Mouse (Mus musculus) liver, adult 2 months (tissue): ENCODE data around the gene Zfp69. TPM values are rescaled to one million over a fixed set of nuclear protein-coding genes. Genes with fewer than 3 reads are reported as not detected.

Source experiments
- DNase-seq: peaks from one replicate; pipeline ENCODE4 v3.0.0-alpha.2; 2011; ENCODE audit warnings: low read depth, low spot score; ENCODE audit errors: extremely low read depth
- H3K27ac ChIP-seq: fragments of 200-500 bp; replicated peaks from 2 replicates; pipeline ENCODE4 v1.5.1; 2012; ENCODE audit warnings: low read depth, mild to moderate bottlenecking, control low read depth, inconsistent platforms, low read length; ENCODE audit not compliant: insufficient read depth
- H3K27me3 ChIP-seq: fragments of 200-500 bp; 2 replicates; pipeline ENCODE4 v1.6.1; 2012; ENCODE audit warnings: mild to moderate bottlenecking, moderate library complexity, low read length, inconsistent platforms; ENCODE audit not compliant: control insufficient read depth, insufficient read depth
- H3K36me3 ChIP-seq: fragments of 200-500 bp; 2 replicates; pipeline ENCODE4 v1.6.1; 2012; ENCODE audit warnings: low read length, inconsistent platforms; ENCODE audit not compliant: control insufficient read depth, insufficient read depth
- H3K4me1 ChIP-seq: fragments of 200-500 bp; 2 replicates; pipeline ENCODE4 v1.6.1; 2011; ENCODE audit warnings: low read length; ENCODE audit not compliant: control insufficient read depth, insufficient read depth
- H3K4me3 ChIP-seq: fragments of 200-500 bp; 2 replicates; pipeline ENCODE4 v1.5.1; 2011; ENCODE audit warnings: low read depth, mild to moderate bottlenecking, control low read depth, low read length, moderate library complexity; ENCODE audit not compliant: insufficient read depth
- H3K79me2 ChIP-seq: fragments of 200-500 bp; 2 replicates; pipeline ENCODE4 v1.6.1; 2012; ENCODE audit warnings: inconsistent platforms, mild to moderate bottlenecking, low read length, moderate library complexity; ENCODE audit not compliant: control insufficient read depth, insufficient read depth
- H3K9ac ChIP-seq: fragments of 200-500 bp; 2 replicates; pipeline ENCODE4 v1.6.1; 2012; ENCODE audit warnings: low read depth, mild to moderate bottlenecking, control low read depth, inconsistent platforms, low read length
- CTCF ChIP-seq: fragments of 200-500 bp; IDR thresholded peaks from 2 replicates; pipeline ENCODE4 v1.5.1; 2011; ENCODE audit warnings: low read depth, low read length, control low read depth
- POLR2A ChIP-seq: fragments of 200-500 bp; IDR thresholded peaks from 2 replicates; pipeline ENCODE4 v1.6.1; 2011; ENCODE audit warnings: low read length, control low read depth; ENCODE audit not compliant: insufficient read depth; ENCODE audit errors: extremely low read depth
- WGBS: fragments of 180-500 bp; shearing (Covaris S2); methylation state at CpG from one replicate; pipeline ENCODE4 v1.1.7; 2018; 5-methylcytosine and 5-hydroxymethylcytosine counted together
- polyA plus RNA-seq: library from polyadenylated mRNA; depleted of rRNA; stranded (reverse); fragments of >200 nt; gene quantifications from 2 replicates; pipeline ENCODE4 v1.2.3, GENCODE M21; 2012
- total RNA-seq: library from RNA; depleted of rRNA; stranded (reverse); fragments of >200 nt; gene quantifications from 2 replicates; pipeline ENCODE4 v1.2.3, GENCODE M21; 2014

Zfp69 gene
- total and polyA plus RNA-seq, 2 experiments: 0.87 to 3.5 TPM

GRCm38 (mm10) chr4:120887381-120888112 is 64.0 kb downstream of the Zfp69 start:
- H3K27ac ChIP-seq: no peak overlapping the region
- 29% methylated on average over 8 of the region's 8 CpGs for WGBS
- no peaks in the 10 kb centered on the region for H3K27me3 ChIP-seq
- no peaks in the 10 kb centered on the region for H3K4me1 ChIP-seq
- H3K79me2 ChIP-seq: no peaks in the 10 kb centered on the region
- no peak for TF ChIP-seq POLR2A
- TF ChIP-seq CTCF: peak; percentile 32; the same call in 1 of the 2 replicates
- H3K9ac ChIP-seq: no peak overlapping the region
- no peak overlapping the region for H3K4me3 ChIP-seq
- peak; percentile 25 for DNase-seq
- H3K36me3 ChIP-seq: no peaks in the 10 kb centered on the region

- TF ChIP-seq CTCF: no peak
- TF ChIP-seq POLR2A: no peak
These were observed 64.7 kb downstream of the Zfp69 start for GRCm38 (mm10) chr4:120886811-120887210.

GRCm38 (mm10) chr4:120886131-120886530 is 65.4 kb downstream of the Zfp69 start:
- Histone ChIP-seq H3K27ac (no peak overlapping the region), H3K36me3 (no peaks in the 10 kb centered on the region), H3K4me3 (no peak overlapping the region), H3K4me1 (no peaks in the 10 kb centered on the region), H3K27me3 (no peaks in the 10 kb centered on the region), H3K9ac (no peak overlapping the region), H3K79me2 (no peaks in the 10 kb centered on the region)
- WGBS: 24% methylated on average over 4 of the region's 4 CpGs
- peak; percentile 24 for DNase-seq
- TF ChIP-seq POLR2A (no peak), CTCF (no peak)

More at GRCm38 (mm10) chr4:120886811-120887210, 64.7 kb downstream of the Zfp69 start:
- no peak overlapping the region for H3K9ac ChIP-seq
- H3K27ac ChIP-seq: no peak overlapping the region
- H3K4me1 ChIP-seq: no peaks in the 10 kb centered on the region
- H3K79me2 ChIP-seq: no peaks in the 10 kb centered on the region
- H3K36me3 ChIP-seq: no peaks in the 10 kb centered on the region
- no peak for DNase-seq
- no peak overlapping the region for H3K4me3 ChIP-seq
- 87% methylated on average over 5 of the region's 5 CpGs for WGBS
- H3K27me3 ChIP-seq: no peaks in the 10 kb centered on the region

GRCm38 (mm10) chr4:120885208-120886120 is 66.0 kb downstream of the Zfp69 start:
- Histone ChIP-seq H3K4me3 (no peak overlapping the region), H3K4me1 (no peaks in the 10 kb centered on the region), H3K27me3 (no peaks in the 10 kb centered on the region), H3K79me2 (no peaks in the 10 kb centered on the region), H3K36me3 (no peaks in the 10 kb centered on the region), H3K9ac (no peak overlapping the region), H3K27ac (no peak overlapping the region)
- peak; percentile 12 for DNase-seq
- no peak for TF ChIP-seq POLR2A
- no peak for TF ChIP-seq CTCF
- 57% methylated on average over 13 of the region's 13 CpGs for WGBS

GRCm38 (mm10) chr4:120882002-120882625 is 69.4 kb downstream of the Zfp69 start:
- WGBS: 69% methylated on average over 5 of the region's 5 CpGs
- Histone ChIP-seq H3K4me1 (no peaks in the 10 kb centered on the region), H3K79me2 (no peaks in the 10 kb centered on the region), H3K36me3 (no peaks in the 10 kb centered on the region), H3K4me3 (no peak overlapping the region), H3K27me3 (no peaks in the 10 kb centered on the region), H3K27ac (no peak overlapping the region), H3K9ac (no peak overlapping the region)
- no peak for DNase-seq
- no peak for TF ChIP-seq CTCF
- no peak for TF ChIP-seq POLR2A
